Mouse (Mus musculus): ENCODE data around the gene Srf.
A peak's percentile ranks its signal among the peaks of the same experiment; 100 is the strongest.

The Srf gene

DNA sequence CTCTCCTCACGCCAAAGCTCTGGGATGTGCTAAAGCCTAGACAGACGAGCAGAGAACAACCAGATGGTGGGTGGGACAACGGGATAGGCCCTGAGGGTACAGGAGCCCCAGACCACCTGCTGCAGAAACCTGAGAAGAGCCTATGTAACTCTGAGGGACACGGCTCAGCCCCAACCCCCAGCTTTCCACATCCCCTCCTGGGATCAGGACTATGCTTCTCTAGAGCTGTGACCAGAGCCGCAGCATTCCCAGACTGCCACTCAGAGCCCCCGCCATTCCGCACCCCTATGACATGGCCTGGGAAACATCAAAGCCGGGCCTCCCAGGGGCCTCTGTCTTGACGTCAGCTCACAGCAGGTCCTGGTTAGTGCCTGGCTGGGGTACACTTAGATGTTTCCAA is 38.6 kb upstream of the Srf start:
- no peaks in the 10 kb centered on the region for H3K9me3 ChIP-seq (ENCODE audit: low read length)
- H3K36me3 ChIP-seq (ENCODE audit: insufficient read depth, low read length) = peaks cover 19% of the 10 kb centered on the region
- peak overlapping the region; percentile 29 for H3K4me3 ChIP-seq (replicated peaks; ENCODE audit: low read length)
- H3K27me3 ChIP-seq (ENCODE audit: insufficient read depth, low read length) = no peaks in the 10 kb centered on the region
- TF ChIP-seq CTCF (conservative IDR thresholded peaks at IDR 0.05; ENCODE audit: low read length) (no peak), POU5F1 (IDR thresholded peaks at IDR 0.05; ENCODE audit: borderline replicate concordance, low read length) (no peak), NANOG (IDR thresholded peaks at IDR 0.05; ENCODE audit: borderline replicate concordance, low read length) (no peak)
- H3K4me1 ChIP-seq (replicated peaks; ENCODE audit: low read depth, low read length) = peaks cover 69% of the 10 kb centered on the region

DNA sequence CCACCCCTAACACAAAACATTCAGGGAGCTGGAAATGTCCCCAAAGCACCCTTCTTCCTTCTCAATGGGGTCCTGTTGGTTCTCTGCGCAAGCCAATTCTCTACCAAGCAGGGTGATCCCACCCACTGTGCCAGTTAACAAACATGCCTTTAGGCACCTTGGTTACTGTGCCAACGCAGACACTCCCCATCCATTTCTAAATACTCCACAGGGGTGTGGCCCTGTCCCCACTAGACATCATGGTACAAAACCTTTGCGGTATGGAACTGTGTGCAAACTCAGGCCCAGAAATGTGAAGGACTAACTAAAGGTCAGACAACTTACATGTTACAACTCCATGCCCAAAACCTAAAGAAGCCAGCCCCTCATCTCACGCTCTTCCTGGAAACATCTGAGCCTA is 37.1 kb upstream of the Srf start:
- TF ChIP-seq NANOG (IDR thresholded peaks at IDR 0.05; ENCODE audit: borderline replicate concordance, low read length) = no peak
- no peak for TF ChIP-seq CTCF (conservative IDR thresholded peaks at IDR 0.05; ENCODE audit: low read length)
- no peak for TF ChIP-seq POU5F1 (IDR thresholded peaks at IDR 0.05; ENCODE audit: borderline replicate concordance, low read length)

DNA sequence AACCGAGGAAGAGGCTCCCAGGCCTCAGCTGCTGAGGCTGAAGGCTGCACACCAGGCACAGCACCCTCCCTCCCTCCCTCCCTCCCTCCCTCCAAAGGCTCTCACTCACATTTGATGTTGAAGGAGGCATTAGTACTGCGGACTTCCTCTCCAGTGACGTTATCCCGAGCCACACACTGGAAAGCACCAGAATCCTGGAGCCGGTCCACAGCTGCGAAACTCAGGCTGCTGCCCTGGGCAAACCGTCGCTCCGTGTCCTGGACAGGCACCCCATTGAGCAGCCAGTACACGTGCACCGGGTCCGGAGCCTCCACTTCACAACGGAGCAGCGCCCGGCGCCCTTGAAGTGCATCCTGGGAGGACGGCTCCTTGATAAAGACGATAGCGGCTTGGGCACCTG is 35.4 kb upstream of the Srf start:
- H3K9me3 ChIP-seq (ENCODE audit: low read length) = no peaks in the 10 kb centered on the region
- TF ChIP-seq NANOG (IDR thresholded peaks at IDR 0.05; ENCODE audit: borderline replicate concordance, low read length) = no peak
- no peak for TF ChIP-seq CTCF (conservative IDR thresholded peaks at IDR 0.05; ENCODE audit: low read length)

More for the DNA sequence above, 37.1 kb upstream of the Srf start:
- Histone ChIP-seq H3K9me3 (ENCODE audit: low read length) (no peaks in the 10 kb centered on the region), H3K27me3 (ENCODE audit: insufficient read depth, low read length) (no peaks in the 10 kb centered on the region), H3K4me3 (replicated peaks; ENCODE audit: low read length) (no peak overlapping the region), H3K36me3 (ENCODE audit: insufficient read depth, low read length) (peaks cover 33% of the 10 kb centered on the region), H3K4me1 (replicated peaks; ENCODE audit: low read depth, low read length) (peaks cover 65% of the 10 kb centered on the region)

DNA sequence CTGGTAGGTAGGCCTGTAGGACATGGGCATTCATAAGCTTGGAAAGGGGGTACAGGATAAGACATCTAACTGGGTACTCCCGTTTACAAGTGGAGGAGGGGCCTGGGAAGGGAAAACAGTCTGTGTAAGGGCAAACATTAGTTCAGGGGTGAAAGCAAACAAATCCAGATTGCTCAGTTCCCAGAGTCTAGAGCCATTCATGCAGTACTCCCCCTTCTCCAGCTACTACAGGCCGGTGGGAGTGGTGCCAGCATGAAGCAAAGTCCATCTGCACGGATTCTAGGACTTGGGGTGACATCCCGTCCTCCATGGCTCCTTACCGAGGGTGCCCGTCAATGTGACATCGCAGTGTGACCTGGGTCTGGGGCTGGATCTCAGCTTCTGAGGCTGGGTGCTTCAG is 34.5 kb upstream of the Srf start:
- Histone ChIP-seq H3K27me3 (ENCODE audit: insufficient read depth, low read length) (no peaks in the 10 kb centered on the region), H3K9me3 (ENCODE audit: low read length) (no peaks in the 10 kb centered on the region), H3K4me1 (replicated peaks; ENCODE audit: low read depth, low read length) (peaks cover 53% of the 10 kb centered on the region), H3K4me3 (replicated peaks; ENCODE audit: low read length) (no peak overlapping the region), H3K36me3 (ENCODE audit: insufficient read depth, low read length) (peaks cover 53% of the 10 kb centered on the region)
- TF ChIP-seq CTCF (conservative IDR thresholded peaks at IDR 0.05; ENCODE audit: low read length) (no peak), NANOG (IDR thresholded peaks at IDR 0.05; ENCODE audit: borderline replicate concordance, low read length) (no peak), POU5F1 (IDR thresholded peaks at IDR 0.05; ENCODE audit: borderline replicate concordance, low read length) (no peak)

More for the DNA sequence above, 35.4 kb upstream of the Srf start:
- Histone ChIP-seq H3K4me1 (replicated peaks; ENCODE audit: low read depth, low read length) (peaks cover 48% of the 10 kb centered on the region), H3K27me3 (ENCODE audit: insufficient read depth, low read length) (no peaks in the 10 kb centered on the region), H3K4me3 (replicated peaks; ENCODE audit: low read length) (0 out of 2 replicates have a peak overlapping the region, but pooled peaks have one; percentile 32), H3K36me3 (ENCODE audit: insufficient read depth, low read length) (peaks cover 44% of the 10 kb centered on the region)

- TF ChIP-seq POU5F1 (IDR thresholded peaks at IDR 0.05; ENCODE audit: borderline replicate concordance, low read length) (no peak), CTCF (conservative IDR thresholded peaks at IDR 0.05; ENCODE audit: low read length) (no peak), NANOG (IDR thresholded peaks at IDR 0.05; ENCODE audit: borderline replicate concordance, low read length) (no peak)
Observed at GRCm38 (mm10) chr17:46589635-46590314, 33.8 kb upstream of the Srf start.

DNA sequence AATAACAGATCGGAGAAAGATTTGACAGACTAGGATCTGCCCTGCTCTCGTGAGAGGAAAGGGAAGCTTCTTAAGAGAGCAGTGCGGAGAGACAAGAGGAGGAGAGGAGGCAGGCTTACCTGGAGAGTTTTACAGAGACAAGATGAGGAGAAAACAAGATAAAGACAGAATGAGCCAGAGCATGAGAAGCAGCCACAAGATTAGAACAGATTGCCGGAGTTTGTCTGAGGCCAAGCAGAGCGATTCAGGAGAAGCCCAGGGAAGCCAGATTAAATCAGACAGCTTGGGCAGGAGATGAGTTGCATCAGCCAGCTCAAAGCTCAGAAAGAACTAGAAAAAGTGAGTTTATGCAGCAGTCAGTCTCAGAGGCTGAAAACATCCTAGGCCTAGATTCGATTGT is 32.9 kb upstream of the Srf start:
- peaks cover 45% of the 10 kb centered on the region for H3K4me1 ChIP-seq (replicated peaks; ENCODE audit: low read depth, low read length)
- no peak for TF ChIP-seq POU5F1 (IDR thresholded peaks at IDR 0.05; ENCODE audit: borderline replicate concordance, low read length)
- TF ChIP-seq CTCF (conservative IDR thresholded peaks at IDR 0.05; ENCODE audit: low read length) = no peak
- no peak for TF ChIP-seq NANOG (IDR thresholded peaks at IDR 0.05; ENCODE audit: borderline replicate concordance, low read length)
- H3K36me3 ChIP-seq (ENCODE audit: insufficient read depth, low read length) = peaks cover 53% of the 10 kb centered on the region
- no peaks in the 10 kb centered on the region for H3K9me3 ChIP-seq (ENCODE audit: low read length)
- H3K4me3 ChIP-seq (replicated peaks; ENCODE audit: low read length) = no peak overlapping the region
- no peaks in the 10 kb centered on the region for H3K27me3 ChIP-seq (ENCODE audit: insufficient read depth, low read length)

More at GRCm38 (mm10) chr17:46589635-46590314, 33.8 kb upstream of the Srf start:
- Histone ChIP-seq H3K4me3 (replicated peaks; ENCODE audit: low read length) (no peak overlapping the region), H3K4me1 (replicated peaks; ENCODE audit: low read depth, low read length) (peaks cover 51% of the 10 kb centered on the region), H3K27me3 (ENCODE audit: insufficient read depth, low read length) (no peaks in the 10 kb centered on the region), H3K36me3 (ENCODE audit: insufficient read depth, low read length) (peaks cover 53% of the 10 kb centered on the region), H3K9me3 (ENCODE audit: low read length) (no peaks in the 10 kb centered on the region)

DNA sequence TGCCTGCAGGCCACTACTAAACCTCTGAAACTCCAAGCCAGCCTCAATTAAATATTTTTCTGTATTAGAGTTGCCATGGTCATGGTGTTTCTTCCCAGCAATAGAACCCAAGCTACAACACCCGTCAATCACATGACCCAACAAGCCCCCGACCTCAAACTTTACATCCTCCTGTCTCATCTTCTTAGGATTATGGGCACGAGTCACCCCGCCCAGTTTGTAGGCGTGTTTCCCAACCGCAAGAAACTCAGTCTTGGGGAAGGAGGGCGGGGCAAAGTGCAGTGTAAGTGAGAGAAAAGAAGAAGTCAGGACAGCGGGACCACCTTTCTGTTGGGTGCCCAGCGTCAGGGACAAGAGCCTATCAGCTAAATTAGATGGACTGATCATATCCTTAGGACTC is 32.2 kb upstream of the Srf start:
- no peaks in the 10 kb centered on the region for H3K9me3 ChIP-seq (ENCODE audit: low read length)
- TF ChIP-seq POU5F1 (IDR thresholded peaks at IDR 0.05; ENCODE audit: borderline replicate concordance, low read length) = no peak
- no peak for TF ChIP-seq CTCF (conservative IDR thresholded peaks at IDR 0.05; ENCODE audit: low read length)
- no peak for TF ChIP-seq NANOG (IDR thresholded peaks at IDR 0.05; ENCODE audit: borderline replicate concordance, low read length)
- H3K36me3 ChIP-seq (ENCODE audit: insufficient read depth, low read length) = peaks cover 53% of the 10 kb centered on the region
- peaks cover 38% of the 10 kb centered on the region for H3K4me1 ChIP-seq (replicated peaks; ENCODE audit: low read depth, low read length)
- H3K4me3 ChIP-seq (replicated peaks; ENCODE audit: low read length) = no peak overlapping the region
- H3K27me3 ChIP-seq (ENCODE audit: insufficient read depth, low read length) = no peaks in the 10 kb centered on the region

DNA sequence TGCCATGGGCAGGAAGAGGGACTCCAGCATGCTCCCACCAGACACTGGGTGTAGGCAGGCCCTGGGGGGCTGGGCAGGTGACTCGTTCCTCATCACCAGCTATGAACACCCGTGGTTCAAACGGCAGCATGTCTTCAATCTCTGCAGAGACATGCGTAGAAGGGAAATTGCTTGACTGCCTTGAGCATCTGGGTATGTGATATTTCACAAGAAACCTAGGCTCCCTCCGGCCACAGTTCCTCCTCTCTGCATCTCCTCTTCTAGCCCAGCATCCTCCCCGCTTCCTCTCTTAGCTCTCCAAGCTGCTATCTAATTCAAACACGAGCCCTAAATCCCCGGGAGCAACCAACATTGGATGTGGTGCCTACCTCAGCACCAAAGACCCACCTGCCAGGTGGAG is 30.4 kb upstream of the Srf start:
- Histone ChIP-seq H3K9me3 (ENCODE audit: low read length) (no peaks in the 10 kb centered on the region), H3K4me1 (replicated peaks; ENCODE audit: low read depth, low read length) (peaks cover 21% of the 10 kb centered on the region), H3K27me3 (ENCODE audit: insufficient read depth, low read length) (no peaks in the 10 kb centered on the region), H3K36me3 (ENCODE audit: insufficient read depth, low read length) (peaks cover 67% of the 10 kb centered on the region), H3K4me3 (replicated peaks; ENCODE audit: low read length) (no peak overlapping the region)
- TF ChIP-seq CTCF (conservative IDR thresholded peaks at IDR 0.05; ENCODE audit: low read length) (no peak), NANOG (IDR thresholded peaks at IDR 0.05; ENCODE audit: borderline replicate concordance, low read length) (no peak), POU5F1 (IDR thresholded peaks at IDR 0.05; ENCODE audit: borderline replicate concordance, low read length) (no peak)

- H3K36me3 ChIP-seq (ENCODE audit: insufficient read depth, low read length) = peaks cover 75% of the 10 kb centered on the region
- peaks cover 14% of the 10 kb centered on the region; the same call in 1 of the 2 replicates for H3K4me1 ChIP-seq (replicated peaks; ENCODE audit: low read depth, low read length)
- H3K9me3 ChIP-seq (ENCODE audit: low read length) = no peaks in the 10 kb centered on the region
- no peaks in the 10 kb centered on the region for H3K27me3 ChIP-seq (ENCODE audit: insufficient read depth, low read length)
- H3K4me3 ChIP-seq (replicated peaks; ENCODE audit: low read length) = no peak overlapping the region
- TF ChIP-seq POU5F1 (IDR thresholded peaks at IDR 0.05; ENCODE audit: borderline replicate concordance, low read length) (no peak), NANOG (IDR thresholded peaks at IDR 0.05; ENCODE audit: borderline replicate concordance, low read length) (no peak), CTCF (conservative IDR thresholded peaks at IDR 0.05; ENCODE audit: low read length) (peak; percentile 22; the same call in 1 of the 2 replicates)
Observed at GRCm38 (mm10) chr17:46578650-46579049, 22.7 kb upstream of the Srf start.

Measured in E14TG2a.4 (cell line).